Mouse (Mus musculus): Measurements from ENCODE around the gene Cyp2t4.
A peak's percentile ranks its signal among the peaks of the same experiment; 100 is the strongest.

Gene Cyp2t4

GRCm38 (mm10) chr7:27153205-27153764 is at the start of gene Cyp2t4:
Gene Cyp2t4, plus strand, starts transcription at chr7:27153714.
- DNase-seq (ENCODE audit: low read depth), result no peak

- peak; percentile 7 for DNase-seq (ENCODE audit: low read depth)
Observed at GRCm38 (mm10) chr7:27104882-27105281, 48.6 kb upstream of the Cyp2t4 start.

DNA sequence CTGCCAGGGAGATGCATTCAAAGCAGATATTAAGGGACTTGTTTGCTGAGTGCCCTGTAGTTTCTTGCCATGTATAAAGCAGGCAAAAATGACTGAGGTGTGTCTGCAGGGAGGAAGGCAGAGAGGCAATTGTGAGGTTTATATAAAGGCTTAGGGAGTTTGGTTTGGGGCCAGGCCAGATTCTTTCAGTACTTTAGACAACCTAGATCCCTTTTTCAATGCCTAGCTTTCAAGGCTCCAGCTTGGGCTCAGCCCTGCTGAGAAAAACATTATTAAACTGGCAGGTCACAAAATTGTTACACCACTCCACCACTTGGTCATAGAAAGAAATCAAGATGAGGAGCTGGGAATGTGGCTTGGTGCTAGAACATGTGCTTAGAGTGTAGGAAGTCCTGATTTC is 43.2 kb upstream of the Cyp2t4 start:
- DNase-seq (ENCODE audit: low read depth), result no peak

DNA sequence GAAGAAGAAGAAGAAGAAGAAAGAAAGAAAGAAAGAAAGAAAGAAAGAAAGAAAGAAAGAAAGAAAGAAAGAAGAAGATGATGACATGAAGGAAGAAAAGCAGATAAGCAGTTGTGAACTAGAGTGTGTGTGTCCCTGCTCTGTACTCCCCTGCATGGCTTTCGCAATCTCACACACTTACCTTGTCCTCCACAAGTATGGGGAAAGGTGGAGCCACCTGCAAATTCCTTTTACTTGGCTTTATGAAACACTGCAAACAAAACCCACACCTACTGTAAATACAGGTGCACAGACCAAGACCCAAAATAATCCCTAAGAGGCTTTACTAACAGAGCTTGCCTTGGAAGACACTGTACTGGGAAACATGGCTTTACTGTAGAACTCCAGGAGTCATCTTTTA is 42.5 kb upstream of the Cyp2t4 start:
- no peak for DNase-seq (ENCODE audit: low read depth)

- DNase-seq (ENCODE audit: low read depth), result no peak
Observed at GRCm38 (mm10) chr7:27111987-27112386, 41.5 kb upstream of the Cyp2t4 start.

GRCm38 (mm10) chr7:27118033-27118511 is 35.4 kb upstream of the Cyp2t4 start:
- DNase-seq (ENCODE audit: low read depth), result no peak

- no peak for DNase-seq (ENCODE audit: low read depth)
Observed at GRCm38 (mm10) chr7:27119676-27120075, 33.8 kb upstream of the Cyp2t4 start, which contains the start of gene Cyp2f2. Gene Cyp2f2, plus strand, starts transcription at chr7:27119909.

- no peak for DNase-seq (ENCODE audit: low read depth)
Observed at GRCm38 (mm10) chr7:27124305-27124832, 29.1 kb upstream of the Cyp2t4 start.

DNA sequence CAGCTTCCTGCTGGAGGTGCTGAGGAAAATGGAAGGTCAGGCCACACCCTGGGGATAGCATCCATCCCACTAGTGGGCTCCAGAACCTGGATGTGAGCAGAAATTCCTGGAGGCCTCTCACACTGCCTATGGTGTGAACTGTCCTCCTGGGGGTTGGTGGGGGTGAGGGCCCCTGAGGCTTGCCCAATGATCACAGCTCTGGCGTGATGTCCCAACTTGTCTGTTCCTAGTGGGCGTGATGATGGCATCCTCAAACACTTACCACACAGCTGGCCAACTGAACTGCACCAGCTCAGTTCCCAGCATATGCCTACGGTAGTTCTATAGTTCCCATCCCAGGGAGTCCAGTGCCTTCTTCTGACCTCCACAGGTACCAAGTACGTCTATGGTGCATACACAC is 28.5 kb upstream of the Cyp2t4 start:
- DNase-seq (ENCODE audit: low read depth), result no peak

GRCm38 (mm10) chr7:27128162-27128561 is 25.4 kb upstream of the Cyp2t4 start:
- peak; percentile 52 for DNase-seq (ENCODE audit: low read depth)

GRCm38 (mm10) chr7:27128946-27129345 is 24.6 kb upstream of the Cyp2t4 start:
- DNase-seq (ENCODE audit: low read depth), result no peak

GRCm38 (mm10) chr7:27129811-27130210 is 23.7 kb upstream of the Cyp2t4 start:
- DNase-seq (ENCODE audit: low read depth), result no peak

DNA sequence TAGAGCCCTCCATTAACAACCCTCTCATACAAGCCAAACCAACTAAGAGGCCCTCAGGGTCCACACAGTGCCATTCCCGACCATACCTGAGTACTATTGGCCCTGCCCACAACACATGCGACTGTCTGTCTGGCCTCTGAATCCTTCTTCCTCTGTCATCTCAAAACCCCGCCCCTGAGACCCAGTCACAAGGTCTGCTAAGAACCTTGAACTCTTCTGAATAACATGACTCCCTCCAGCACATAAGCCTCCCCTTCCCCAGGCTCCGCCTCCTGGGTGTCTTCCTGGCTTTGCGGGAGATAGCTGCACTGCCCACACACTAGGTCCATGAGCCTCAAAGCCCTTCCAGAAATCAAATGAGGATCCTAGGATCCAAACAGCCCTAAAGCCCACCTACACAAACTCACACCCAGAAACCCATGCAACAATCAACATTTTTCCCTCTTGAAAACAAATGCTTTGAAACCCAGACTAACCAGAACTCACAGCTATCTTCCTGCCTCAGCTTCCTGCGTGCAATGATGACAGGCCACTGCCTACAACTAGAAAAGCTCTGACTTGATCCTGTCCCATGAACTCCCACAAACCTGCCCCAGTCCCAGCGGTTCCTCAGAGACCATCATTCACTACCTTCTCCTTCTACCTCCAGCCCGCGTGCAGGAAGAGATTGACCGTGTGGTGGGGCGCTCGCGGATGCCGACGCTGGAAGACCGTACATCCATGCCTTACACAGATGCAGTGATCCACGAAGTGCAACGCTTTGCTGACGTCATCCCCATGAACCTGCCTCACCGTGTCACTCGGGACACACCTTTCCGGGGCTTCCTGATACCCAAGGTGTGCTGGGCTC is 22.8 kb upstream of the Cyp2t4 start:
- no peak for DNase-seq (ENCODE audit: low read depth)

- no peak for DNase-seq (ENCODE audit: low read depth)
Observed at GRCm38 (mm10) chr7:27131387-27131786, 22.1 kb upstream of the Cyp2t4 start.

DNA sequence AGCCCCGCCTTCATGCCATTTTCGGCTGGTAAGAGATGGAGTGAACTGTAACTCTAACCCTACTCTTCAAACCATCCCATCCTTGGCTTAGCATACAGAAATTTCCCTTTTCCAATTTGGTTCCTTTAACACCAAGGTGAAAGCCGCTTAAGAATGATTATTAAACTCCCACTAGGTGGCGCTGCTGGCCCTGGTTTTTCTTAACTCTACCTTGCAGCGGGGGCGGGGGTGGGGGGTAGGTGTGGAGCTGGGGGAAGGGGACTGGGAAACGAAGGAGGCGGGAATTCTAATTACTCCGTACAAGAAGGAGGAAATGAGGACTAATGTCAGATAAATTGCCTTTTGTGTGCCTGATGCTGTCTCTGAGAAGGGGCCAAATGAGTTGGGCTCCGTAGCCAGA is 20.9 kb upstream of the Cyp2t4 start:
- DNase-seq (ENCODE audit: low read depth), result peak; percentile 59

DNA sequence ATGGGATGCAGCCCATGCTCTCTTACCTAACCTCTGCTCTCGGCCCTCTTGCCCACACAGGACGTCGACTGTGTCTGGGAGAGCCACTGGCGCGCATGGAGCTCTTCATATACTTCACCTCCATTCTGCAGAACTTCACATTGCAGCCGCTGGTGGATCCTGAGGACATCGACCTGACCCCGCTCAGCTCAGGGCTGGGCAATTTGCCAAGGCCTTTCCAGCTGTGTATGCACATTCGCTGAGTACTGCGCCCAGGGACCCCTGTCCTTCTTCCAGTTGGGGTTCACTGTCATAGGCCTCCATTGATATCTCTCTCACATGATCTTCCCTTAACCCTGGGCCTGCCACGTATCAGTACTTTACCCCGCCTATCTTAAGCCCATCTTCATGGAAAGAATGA is 20.4 kb upstream of the Cyp2t4 start:
- DNase-seq (ENCODE audit: low read depth), result no peak

- DNase-seq (ENCODE audit: low read depth), result no peak
Observed at GRCm38 (mm10) chr7:27133757-27134156, 19.8 kb upstream of the Cyp2t4 start.

DNA sequence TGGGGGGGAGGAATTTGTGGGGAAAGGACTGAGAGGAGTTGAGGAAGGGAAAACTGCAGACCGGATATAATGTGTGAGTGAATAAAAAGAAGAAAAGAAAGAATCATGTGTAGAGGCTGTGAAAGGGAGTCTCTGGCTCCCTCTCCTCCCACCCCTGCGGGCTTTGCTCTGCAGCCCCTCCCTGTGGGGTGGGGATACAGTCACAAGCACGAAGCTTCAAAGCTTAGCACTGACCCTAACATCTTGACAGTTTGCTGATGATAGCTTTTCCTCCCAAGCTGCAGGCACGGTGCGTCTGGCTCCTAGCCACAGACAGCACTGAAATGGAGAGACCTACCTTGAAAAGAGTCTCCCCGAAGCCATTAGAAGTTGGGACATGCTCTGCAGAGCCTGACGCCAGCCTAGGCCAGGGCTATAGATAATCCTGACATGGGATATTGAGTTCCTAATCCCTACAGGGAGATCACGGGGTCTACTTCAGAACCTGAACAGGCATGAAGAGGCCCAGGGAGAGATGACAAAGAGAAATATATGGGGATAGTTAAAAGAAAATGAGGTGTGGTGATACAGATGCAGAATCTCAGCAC is 17.0 kb upstream of the Cyp2t4 start:
- no peak for DNase-seq (ENCODE audit: low read depth)

- DNase-seq (ENCODE audit: low read depth), result no peak
Observed at GRCm38 (mm10) chr7:27156005-27156404, 2.5 kb downstream of the Cyp2t4 start.

DNA sequence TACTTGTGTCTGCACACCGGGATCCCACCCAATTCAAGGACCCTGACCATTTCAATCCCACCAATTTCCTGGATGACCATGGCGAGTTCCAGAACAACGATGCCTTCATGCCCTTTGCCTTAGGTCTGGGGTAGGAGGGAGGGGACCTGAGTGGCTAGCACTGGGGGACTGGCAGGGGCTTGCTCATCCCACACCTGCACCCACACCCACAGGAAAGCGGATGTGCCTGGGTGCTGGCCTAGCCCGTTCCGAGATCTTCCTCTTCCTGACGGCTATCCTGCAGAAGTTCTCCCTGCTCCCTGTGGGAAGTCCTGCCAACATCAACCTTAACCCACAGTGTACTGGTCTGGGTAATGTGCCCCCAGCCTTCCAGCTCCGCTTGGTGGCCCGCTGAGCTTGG is 4.7 kb downstream of the Cyp2t4 start:
- DNase-seq (ENCODE audit: low read depth), result no peak

DNA sequence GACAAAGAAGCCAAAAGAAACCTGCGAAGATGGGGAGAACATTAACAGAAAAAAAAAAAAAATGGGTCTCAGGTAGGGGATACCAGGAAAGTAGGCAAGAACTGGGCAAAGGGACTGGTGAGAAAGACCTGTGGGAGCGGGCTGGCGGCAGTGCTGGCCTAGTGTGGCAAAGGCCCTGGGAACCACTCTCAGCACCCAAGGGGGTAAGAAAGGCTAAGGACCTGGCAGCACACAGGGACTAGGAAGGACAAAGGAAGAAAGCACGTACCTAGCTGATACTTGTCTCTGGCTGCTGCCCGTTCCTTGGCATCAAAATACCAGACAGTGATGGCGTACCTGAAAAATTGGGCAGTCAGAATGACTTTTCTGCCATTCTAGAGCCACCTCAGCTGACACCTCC is 5.7 kb downstream of the Cyp2t4 start:
- DNase-seq (ENCODE audit: low read depth), result no peak

GRCm38 (mm10) chr7:27159882-27160281 is 6.4 kb downstream of the Cyp2t4 start:
- peak; percentile 95 for DNase-seq (ENCODE audit: low read depth)

DNA sequence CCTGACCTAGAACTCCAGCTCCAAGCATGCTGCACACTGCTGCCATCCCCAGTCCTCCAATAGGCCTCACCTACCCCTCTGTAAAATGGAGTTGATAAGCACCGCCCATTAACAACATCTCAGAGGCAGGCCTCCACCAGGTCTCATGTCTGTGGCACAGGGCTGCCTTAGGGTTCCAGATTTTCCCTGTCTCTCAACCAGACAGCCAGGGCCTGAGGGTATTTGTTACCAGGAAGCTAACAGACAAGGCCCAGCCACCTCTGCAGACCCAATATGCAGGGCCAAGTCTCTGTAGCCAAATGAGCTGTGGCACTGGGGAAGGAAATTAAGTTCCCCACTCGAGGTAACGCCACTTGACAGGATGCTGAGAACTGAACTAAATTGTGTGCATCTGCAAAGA is 7.4 kb downstream of the Cyp2t4 start:
- no peak for DNase-seq (ENCODE audit: low read depth)

All from 416B (cell line).